Mouse (Mus musculus) gastrocnemius, adult 8-10 months (tissue): Measurements from ENCODE around the gene Bcar1. TPM values are rescaled to one million over a fixed set of nuclear protein-coding genes. Genes with fewer than 3 reads are reported as not detected.

Experiments used
- DNase-seq, 2 experiments: peaks; one replicate each; pipeline ENCODE4 v3.0.0; 2022; ENCODE audit warnings: low spot score in 2 of 2
- microRNA-seq: library from miRNA; unstranded; fragments of <30 nt; microRNA quantifications from one replicate; pipeline ENCODE4 v1.2.0, GENCODE M21; 2022
- total RNA-seq, 4 experiments: library from RNA; stranded (reverse); gene quantifications; 2 replicates each; pipeline ENCODE4 v1.2.4; 2022

Gene Bcar1
- total RNA-seq, 4 experiments from 2014 or later: 10.7 to 11.1 (median 10.8) TPM

- no peak for DNase-seq
Measured at GRCm38 (mm10) chr8:111682521-111682920, 61.1 kb downstream of the Bcar1 start.

DNA sequence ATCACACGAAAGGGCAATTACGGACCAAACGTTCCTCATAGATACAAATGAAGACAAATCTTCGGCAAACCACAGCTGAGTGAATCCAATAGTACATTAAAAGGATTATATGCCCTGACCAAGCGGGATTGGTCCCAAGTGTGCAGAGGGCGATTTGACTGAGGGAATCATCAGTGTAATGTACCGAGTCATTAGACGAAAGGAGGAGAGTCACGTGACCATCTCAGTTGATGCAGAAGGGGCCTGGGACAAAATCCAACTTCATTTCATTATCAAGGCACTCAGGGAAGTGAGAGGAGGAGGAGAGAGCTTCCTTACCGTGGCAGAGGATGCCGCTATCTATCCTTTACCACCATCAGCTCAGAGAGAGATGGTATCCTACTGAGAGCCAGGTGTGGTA is 62.5 kb downstream of the Bcar1 start:
- DNase-seq: no peak

DNA sequence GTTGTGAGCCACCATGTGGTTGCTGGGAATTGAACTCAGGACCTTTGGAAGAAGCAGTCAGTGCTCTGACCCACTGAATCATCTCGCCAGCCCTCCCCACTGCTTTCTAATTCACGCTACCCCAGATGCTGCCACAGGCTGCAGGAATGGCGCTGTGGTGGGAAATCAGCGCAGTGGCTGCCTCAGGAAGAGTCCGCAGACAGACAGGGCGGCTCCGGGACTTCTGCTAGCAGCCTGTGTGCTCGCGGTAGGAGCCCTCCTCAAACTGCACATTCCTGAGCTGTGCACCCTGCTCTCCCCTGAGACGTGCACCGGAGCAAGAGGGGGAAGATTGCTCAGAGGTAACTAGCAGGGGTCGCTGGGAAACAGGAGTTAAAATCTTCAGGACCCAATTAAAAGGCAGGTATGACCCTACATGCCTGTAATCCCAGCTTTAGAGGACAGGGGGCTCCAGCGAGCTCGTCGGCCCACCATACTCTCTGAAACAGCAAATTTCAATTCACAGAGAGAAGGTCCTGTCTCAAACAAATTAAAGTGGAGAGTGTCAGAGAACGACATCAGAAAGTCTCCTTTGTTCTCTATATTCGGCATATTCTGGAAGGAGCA is 63.1 kb downstream of the Bcar1 start:
- no peak for DNase-seq

DNA sequence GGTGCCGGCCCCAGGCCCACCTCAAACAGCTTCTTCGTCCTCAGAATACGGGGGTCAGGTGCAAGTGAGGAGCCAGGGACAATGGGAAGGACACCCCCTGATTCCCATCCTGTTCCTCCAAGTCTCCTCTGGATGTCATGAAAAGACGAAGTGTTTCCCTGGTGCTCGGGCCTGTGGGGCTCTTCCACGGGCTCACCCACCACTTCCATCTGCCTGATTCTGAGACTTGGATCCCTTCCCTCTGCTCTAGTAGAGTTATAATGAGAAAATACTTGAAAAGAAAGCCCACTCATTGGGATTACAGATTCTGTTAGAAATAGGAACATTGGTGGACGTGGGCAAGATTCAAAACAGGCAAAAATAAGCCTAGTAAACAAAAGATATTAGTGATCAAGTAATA is 64.8 kb downstream of the Bcar1 start:
- no peak for DNase-seq

GRCm38 (mm10) chr8:111678111-111678510 is 65.5 kb downstream of the Bcar1 start:
- DNase-seq: peak in 1 of 2 experiments; percentile 17

- no peak for DNase-seq
Measured at GRCm38 (mm10) chr8:111676237-111676636, 67.4 kb downstream of the Bcar1 start.

- no peak for DNase-seq
Measured at GRCm38 (mm10) chr8:111666751-111667150, 76.9 kb downstream of the Bcar1 start.

GRCm38 (mm10) chr8:111662473-111662872 is 81.1 kb downstream of the Bcar1 start:
- DNase-seq: peak; percentile 61 to 69

Small RNA genes within 50 kb of the gene (microRNA-seq; reads per million reads assigned to microRNA genes)
- not detected for gene Mir7076

Other genes starting within 250 kb of the Bcar1 start
- gene Wdr59, start 221.7 kb downstream of the Bcar1 start, total RNA-seq: 1 to 10 TPM; 7.9 to 9.0 (median 8.6) TPM
- 10 to 100 TPM; 67.2 to 71.6 (median 70.7) TPM for gene Znrf1, start 207.7 kb downstream of the Bcar1 start, total RNA-seq
- gene Ldhd, start 113.4 kb downstream of the Bcar1 start, total RNA-seq: 10 to 100 TPM; 28.8 to 37.2 (median 31.5) TPM
- 10 to 100 TPM in 1 of 4 experiments, 1 to 10 TPM in 3; 7.8 to 10.6 (median 8.7) TPM for gene Zfp1, start 100.4 kb downstream of the Bcar1 start, total RNA-seq
- gene Ctrb1, start 52.8 kb downstream of the Bcar1 start, total RNA-seq: under 1 TPM in 1 of 4 experiments, not detected in 3; 0.35 TPM
- gene Cfdp1, start 110.5 kb upstream of the Bcar1 start, total RNA-seq: 10 to 100 TPM; 11.7 to 17.6 (median 14.7) TPM
- gene Tmem170, start 132.9 kb upstream of the Bcar1 start, total RNA-seq: 1 to 10 TPM; 1.9 to 2.2 (median 2.1) TPM
- not detected for gene Chst5, start 166.6 kb upstream of the Bcar1 start, total RNA-seq
- gene Tmem231, start 190.1 kb upstream of the Bcar1 start, total RNA-seq: 1 to 10 TPM in 1 of 4 experiments, under 1 TPM in 3; 0.41 to 1.0 (median 0.74) TPM
- 100 to 1,000 TPM; 112 to 138 (median 117) TPM for gene Gabarapl2, start 196.9 kb upstream of the Bcar1 start, total RNA-seq
- 1 to 10 TPM; 1.7 to 2.5 (median 2.3) TPM for gene Adat1, start 248.5 kb upstream of the Bcar1 start, total RNA-seq